Mouse (Mus musculus) heart, postnatal 0 days (tissue): ENCODE results near the gene Iqch. TPM values are rescaled to one million over a fixed set of nuclear protein-coding genes. Genes with fewer than 3 reads are reported as not detected.

Experiments
- ATAC-seq: fragments of 200-750 bp; cut with Nextera tagmentation; 2 replicates; pipeline ENCODE4 v1.8.0; 2017; ENCODE audit warnings: low read depth, moderate number of reproducible peaks, moderate library complexity; ENCODE audit not compliant: insufficient read depth
- DNase-seq: peaks from one replicate; pipeline ENCODE4 v3.0.0-alpha.2; 2016; ENCODE audit warnings: low spot score
- H3K27ac ChIP-seq: fragments of 300-500 bp; sonication (generic); 2 replicates; pipeline ENCODE4 v1.5.1; 2014; ENCODE audit warnings: low read depth, mild to moderate bottlenecking
- H3K27me3 ChIP-seq: fragments of 300-500 bp; sonication (generic); 2 replicates; pipeline ENCODE4 v1.6.1; 2014; ENCODE audit warnings: low read length, mixed read lengths; ENCODE audit not compliant: control insufficient read depth, insufficient read depth
- H3K36me3 ChIP-seq: fragments of 300-500 bp; sonication (generic); replicated peaks from 2 replicates; pipeline ENCODE4 v1.6.1; 2014; ENCODE audit warnings: low read length, mixed read lengths; ENCODE audit not compliant: control insufficient read depth, insufficient read depth
- H3K4me1 ChIP-seq: fragments of 300-500 bp; sonication (generic); 2 replicates; pipeline ENCODE4 v1.6.1; 2014; ENCODE audit warnings: antibody characterized with exemption; ENCODE audit not compliant: control insufficient read depth, insufficient read depth
- H3K4me2 ChIP-seq: fragments of 300-500 bp; sonication (generic); 2 replicates; pipeline ENCODE4 v1.6.1; 2014; ENCODE audit warnings: low read depth, mild to moderate bottlenecking, low read length, moderate library complexity
- H3K4me3 ChIP-seq: fragments of 300-500 bp; sonication (generic); 2 replicates; pipeline ENCODE4 v1.5.1; 2014; ENCODE audit warnings: low read depth, low read length
- H3K9ac ChIP-seq: fragments of 300-500 bp; sonication (generic); replicated peaks from 2 replicates; pipeline ENCODE4 v1.6.1; 2014; ENCODE audit warnings: low read depth, low read length, mixed read lengths
- H3K9me3 ChIP-seq: fragments of 300-500 bp; sonication (generic); replicated peaks from 2 replicates; pipeline ENCODE4 v1.6.1; 2016; ENCODE audit warnings: low read length; ENCODE audit not compliant: control insufficient read depth
- CTCF ChIP-seq: IDR thresholded peaks from 2 replicates; pipeline ENCODE4 v1.5.1; 2016; ENCODE audit warnings: antibody characterized with exemption, control low read depth, low read depth
- EP300 ChIP-seq: IDR thresholded peaks from 2 replicates; pipeline ENCODE4 v1.6.1; 2016; ENCODE audit warnings: antibody characterized with exemption, low read depth
- WGBS: fragments of 180-500 bp; shearing (Covaris S2); extraction: QIAGEN DNeasy Blood & Tissue Kit; methylation state at CpG from one replicate; pipeline ENCODE4 v1.1.7; 2014; 5-methylcytosine and 5-hydroxymethylcytosine counted together
- polyA plus RNA-seq: library from polyadenylated mRNA; unstranded; fragments of >200 nt; fragmentation: Nextera tagmentation; extraction: Ambion mirVana; gene quantifications from 2 replicates; pipeline ENCODE4 v1.2.1, GENCODE M21; 2015
- total RNA-seq: library from RNA; depleted of rRNA; stranded (reverse); fragments of >200 nt; gene quantifications from 2 replicates; pipeline ENCODE4 v1.2.3, GENCODE M21; 2014; ENCODE audit warnings: low replicate concordance

Iqch gene
- total and polyA plus RNA-seq, 2 experiments from 2014 or later, result 0.03 TPM; not detected in 1

DNA sequence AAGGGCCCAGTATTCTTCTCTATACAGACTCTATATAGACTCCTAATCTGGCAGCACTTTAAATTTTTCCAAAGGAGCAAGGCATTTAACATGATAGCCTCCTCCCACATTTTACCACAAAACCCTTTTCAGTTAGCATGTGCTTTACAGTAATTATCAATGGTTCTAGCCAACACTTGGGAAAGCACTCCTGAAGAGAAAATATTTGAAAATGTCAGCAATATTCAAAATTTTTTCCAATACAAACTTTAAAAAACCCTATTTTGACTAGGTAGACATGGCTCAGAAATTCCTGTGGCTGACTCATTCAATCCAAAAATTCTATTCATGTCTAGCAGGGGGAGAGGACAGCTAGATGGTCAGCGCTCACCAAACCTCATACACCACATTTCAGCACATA lies 100.8 kb downstream of the Iqch start:
- H3K27ac ChIP-seq, result no peak overlapping the region
- no peak overlapping the region for H3K4me2 ChIP-seq
- H3K9ac ChIP-seq, result no peak overlapping the region
- H3K27me3 ChIP-seq, result no peaks in the 10 kb centered on the region
- no peak for DNase-seq
- 100% methylated on average over 1 of the region's 1 CpGs for WGBS
- no peak for TF ChIP-seq CTCF
- no peak for ATAC-seq
- no peak overlapping the region for H3K4me3 ChIP-seq
- H3K9me3 ChIP-seq, result no peaks in the 10 kb centered on the region
- no peaks in the 10 kb centered on the region for H3K36me3 ChIP-seq
- H3K4me1 ChIP-seq, result no peaks in the 10 kb centered on the region

DNA sequence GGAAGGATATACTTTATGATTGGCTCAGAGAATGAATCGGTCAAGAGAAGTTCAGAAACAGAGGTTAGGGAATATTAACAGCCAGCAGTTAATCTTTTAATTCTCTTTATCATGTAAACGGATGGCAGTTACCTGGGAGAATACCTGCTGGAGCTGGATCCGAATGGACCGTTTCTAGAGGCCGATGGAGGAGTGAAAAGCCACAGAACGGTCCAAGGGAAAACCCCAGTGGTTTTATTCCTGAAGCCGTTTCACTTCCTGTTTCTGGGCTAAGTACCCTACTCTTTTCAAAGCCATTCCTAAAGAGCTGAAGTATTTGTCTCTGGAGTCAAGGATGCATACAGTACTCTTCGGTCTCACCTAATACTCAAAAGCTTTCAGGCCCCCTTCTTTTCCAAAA lies 102.4 kb downstream of the Iqch start:
- H3K27ac ChIP-seq, result no peak overlapping the region
- H3K4me1 ChIP-seq, result no peaks in the 10 kb centered on the region
- H3K36me3 ChIP-seq, result no peaks in the 10 kb centered on the region
- ATAC-seq (no peak), DNase-seq (no peak)
- no peak overlapping the region for H3K9ac ChIP-seq
- no peak overlapping the region for H3K4me3 ChIP-seq
- TF ChIP-seq EP300, result no peak
- TF ChIP-seq CTCF, result no peak
- 78% methylated on average over 8 of the region's 8 CpGs for WGBS
- H3K9me3 ChIP-seq, result no peaks in the 10 kb centered on the region
- no peak overlapping the region for H3K4me2 ChIP-seq
- no peaks in the 10 kb centered on the region for H3K27me3 ChIP-seq

DNA sequence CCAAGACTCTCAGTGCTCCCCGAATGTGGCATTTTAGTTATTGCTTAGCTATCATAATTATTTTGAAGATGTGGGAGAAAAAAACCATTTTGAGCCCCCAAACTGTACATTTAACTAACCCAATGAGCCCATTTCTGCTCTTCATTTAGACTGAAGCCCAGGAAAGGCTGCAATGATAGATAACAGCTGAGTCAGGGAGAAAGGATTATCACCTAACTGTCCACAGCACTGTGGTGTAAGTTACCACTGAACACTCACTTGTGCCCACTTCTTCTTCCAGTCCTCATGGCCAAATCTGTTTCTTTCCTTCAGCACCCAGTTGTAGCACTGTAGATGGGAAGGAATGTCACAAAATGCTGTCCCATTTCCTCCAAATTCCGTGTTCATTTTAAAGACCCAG lies 106.5 kb downstream of the Iqch start:
- H3K36me3 ChIP-seq, result no peaks in the 10 kb centered on the region
- H3K9me3 ChIP-seq, result no peaks in the 10 kb centered on the region
- H3K4me1 ChIP-seq, result no peaks in the 10 kb centered on the region
- no peak overlapping the region for H3K27ac ChIP-seq
- DNase-seq (no peak), ATAC-seq (no peak)
- TF ChIP-seq CTCF (no peak), EP300 (no peak)
- no peaks in the 10 kb centered on the region for H3K27me3 ChIP-seq
- H3K4me3 ChIP-seq, result no peak overlapping the region
- H3K4me2 ChIP-seq, result no peak overlapping the region
- no peak overlapping the region for H3K9ac ChIP-seq
- 63% methylated on average over 2 of the region's 2 CpGs for WGBS

DNA sequence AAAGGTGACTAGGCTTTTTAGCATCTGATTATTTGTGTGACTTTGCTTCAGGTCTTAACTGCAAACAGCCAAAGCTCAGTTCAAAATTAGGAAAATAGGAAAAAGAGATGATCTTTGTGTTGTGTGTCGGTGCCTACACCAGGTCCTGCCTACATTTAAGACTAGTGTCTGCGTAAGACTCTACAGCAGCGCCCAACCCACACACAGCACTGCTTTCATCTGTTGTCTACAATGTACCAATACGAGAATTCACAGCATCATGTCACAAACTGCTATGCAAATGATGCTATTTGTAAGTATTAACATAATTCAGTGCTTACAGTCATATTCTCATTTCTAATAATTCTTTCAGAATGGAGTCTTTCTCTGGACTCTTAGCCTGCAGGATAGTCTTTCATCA lies 108.5 kb downstream of the Iqch start:
- DNase-seq (no peak), ATAC-seq (no peak)
- H3K9ac ChIP-seq, result no peak overlapping the region
- H3K4me1 ChIP-seq, result no peaks in the 10 kb centered on the region
- no peaks in the 10 kb centered on the region for H3K9me3 ChIP-seq
- H3K27me3 ChIP-seq, result no peaks in the 10 kb centered on the region
- no peaks in the 10 kb centered on the region for H3K36me3 ChIP-seq
- H3K4me2 ChIP-seq, result no peak overlapping the region
- TF ChIP-seq CTCF (no peak), EP300 (no peak)
- no peak overlapping the region for H3K4me3 ChIP-seq
- H3K27ac ChIP-seq, result no peak overlapping the region
- 87% methylated on average over 4 of the region's 4 CpGs for whole genome bisulfite sequencing

DNA sequence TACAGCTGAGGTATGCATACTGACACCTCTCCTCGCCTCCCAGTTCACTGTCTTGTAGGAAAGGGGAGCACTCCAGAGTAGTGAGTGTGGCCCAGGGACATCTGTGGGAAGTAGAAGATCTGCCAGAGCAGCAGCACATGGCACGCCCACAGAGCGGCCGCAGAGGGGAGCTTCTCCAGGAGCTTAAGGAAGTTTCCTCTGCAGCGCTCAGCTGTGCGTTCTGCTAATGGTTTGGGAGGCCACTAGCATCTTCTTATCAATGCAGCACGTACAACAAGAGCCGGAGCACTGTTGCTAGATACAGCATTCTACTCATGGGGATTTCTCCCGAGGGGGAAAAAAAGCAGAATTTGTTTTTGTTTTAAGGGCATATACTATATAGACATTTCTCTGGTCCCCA lies 110.0 kb downstream of the Iqch start:
- no peak overlapping the region for H3K4me2 ChIP-seq
- H3K9me3 ChIP-seq, result no peaks in the 10 kb centered on the region
- TF ChIP-seq EP300, result no peak
- no peak for TF ChIP-seq CTCF
- H3K36me3 ChIP-seq, result no peaks in the 10 kb centered on the region
- no peak overlapping the region for H3K27ac ChIP-seq
- H3K4me3 ChIP-seq, result no peak overlapping the region
- no peak for ATAC-seq
- DNase-seq, result no peak
- no peaks in the 10 kb centered on the region for H3K4me1 ChIP-seq
- H3K9ac ChIP-seq, result no peak overlapping the region
- WGBS, result 8% methylated on average over 9 of the region's 9 CpGs
- H3K27me3 ChIP-seq, result no peaks in the 10 kb centered on the region

DNA sequence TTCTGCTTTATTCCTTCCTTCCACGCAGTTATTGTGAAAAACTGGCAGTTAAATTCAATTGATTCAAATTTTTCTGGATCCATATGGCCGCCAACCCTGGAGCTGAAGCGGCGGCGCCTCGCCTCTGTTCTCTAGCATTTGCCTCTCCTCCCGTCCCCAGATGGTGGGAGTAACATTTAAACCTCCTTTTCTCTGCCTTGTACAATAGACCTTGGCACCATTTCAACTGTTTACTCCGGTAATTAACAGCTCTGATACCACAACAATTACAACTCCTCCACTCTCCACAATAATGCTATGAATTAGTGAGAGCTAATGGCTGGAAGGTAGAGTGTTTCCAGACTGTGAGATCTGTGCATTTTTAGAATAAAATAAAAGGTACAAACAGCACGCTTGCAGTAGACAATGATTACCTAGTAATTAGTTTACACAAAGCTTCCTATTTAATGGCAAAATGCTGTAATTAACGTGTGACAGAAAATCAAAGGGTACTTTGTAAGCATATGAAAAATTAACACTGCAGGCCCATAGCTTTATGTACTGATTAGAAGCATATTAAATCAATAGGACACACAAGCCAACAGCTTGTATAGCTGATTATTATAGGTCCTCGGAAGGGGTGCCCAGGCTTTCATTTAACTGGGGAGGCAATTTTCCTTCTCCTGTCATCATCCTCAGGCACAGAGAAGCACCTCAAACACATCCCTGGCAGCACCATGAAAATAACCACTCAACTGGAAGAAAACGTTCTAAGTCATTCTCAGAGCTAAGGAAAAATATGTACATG lies 111.6 kb downstream of the Iqch start:
- DNase-seq (no peak), ATAC-seq (no peak)
- no peaks in the 10 kb centered on the region for H3K36me3 ChIP-seq
- H3K9me3 ChIP-seq, result no peaks in the 10 kb centered on the region
- no peaks in the 10 kb centered on the region for H3K27me3 ChIP-seq
- H3K9ac ChIP-seq, result no peak overlapping the region
- WGBS, result 67% methylated on average over 12 of the region's 12 CpGs
- no peak overlapping the region for H3K27ac ChIP-seq
- no peaks in the 10 kb centered on the region for H3K4me1 ChIP-seq
- no peak overlapping the region for H3K4me2 ChIP-seq
- TF ChIP-seq EP300 (no peak), CTCF (no peak)
- H3K4me3 ChIP-seq, result no peak overlapping the region
